Mouse (Mus musculus) cortical plate, adult 2 months (tissue): ENCODE measurements around the gene Tmem106a. TPM values are rescaled to one million over a fixed set of nuclear protein-coding genes. Genes with fewer than 3 reads are reported as not detected.
"Not testable (repeated sequence)": the region's sequence is repeated elsewhere in the genome, so short reads cannot be mapped to it uniquely, and the experiment has no call there.

Source experiments
- H3K27ac ChIP-seq: fragments of 200-500 bp; 2 replicates; pipeline ENCODE4 v1.5.1; 2012; ENCODE audit warnings: low read length, control low read depth, inconsistent platforms; ENCODE audit not compliant: insufficient read depth
- H3K4me1 ChIP-seq: fragments of 200-500 bp; 2 replicates; pipeline ENCODE4 v1.6.1; 2011; ENCODE audit warnings: low read length; ENCODE audit not compliant: control insufficient read depth, insufficient read depth
- H3K4me3 ChIP-seq: fragments of 200-500 bp; 2 replicates; pipeline ENCODE4 v1.5.1; 2011; ENCODE audit warnings: mild to moderate bottlenecking, low read length, control low read depth; ENCODE audit not compliant: insufficient read depth
- CTCF ChIP-seq: fragments of 200-500 bp; IDR thresholded peaks from 2 replicates; pipeline ENCODE4 v1.5.1; 2011; ENCODE audit warnings: mild to moderate bottlenecking, control low read depth, low read length; ENCODE audit not compliant: insufficient read depth; ENCODE audit errors: extremely low read depth
- POLR2A ChIP-seq: fragments of 200-500 bp; IDR thresholded peaks from 2 replicates; pipeline ENCODE4 v1.6.1; 2011; ENCODE audit warnings: mild to moderate bottlenecking, low read length, control low read depth; ENCODE audit not compliant: insufficient read depth; ENCODE audit errors: extremely low read depth
- polyA plus RNA-seq: library from polyadenylated mRNA; depleted of rRNA; stranded (reverse); fragments of >200 nt; gene quantifications from 2 replicates; pipeline ENCODE4 v1.2.3, GENCODE M21; 2012

Gene Tmem106a
- polyA plus RNA-seq, 1 experiment: 1.7 TPM

DNA sequence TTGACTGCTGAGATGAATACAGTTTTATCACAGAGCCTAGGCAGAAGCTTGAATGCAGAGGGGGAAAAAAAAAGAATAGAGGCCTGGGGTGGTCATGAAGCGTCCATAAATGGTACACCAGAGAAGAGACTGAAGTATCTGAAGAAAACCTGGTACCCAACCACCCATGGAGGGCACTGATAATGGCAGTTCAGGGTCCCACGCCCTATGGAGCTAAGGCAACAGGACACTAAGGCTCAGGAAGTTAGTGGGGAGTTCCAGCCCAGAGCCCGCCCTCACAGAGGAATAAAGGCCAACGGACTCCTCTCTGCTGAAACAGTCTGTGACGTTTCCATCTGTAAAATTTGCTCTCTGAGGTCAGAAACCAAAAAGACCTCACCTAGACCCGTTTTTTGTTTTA, 33.3 kb downstream of the Tmem106a start:
- H3K4me1 ChIP-seq: peaks cover 2% of the 10 kb centered on the region; the same call in 1 of the 2 replicates
- TF ChIP-seq CTCF (no peak), POLR2A (no peak)
- no peak overlapping the region for H3K4me3 ChIP-seq
- H3K27ac ChIP-seq: no peak overlapping the region

DNA sequence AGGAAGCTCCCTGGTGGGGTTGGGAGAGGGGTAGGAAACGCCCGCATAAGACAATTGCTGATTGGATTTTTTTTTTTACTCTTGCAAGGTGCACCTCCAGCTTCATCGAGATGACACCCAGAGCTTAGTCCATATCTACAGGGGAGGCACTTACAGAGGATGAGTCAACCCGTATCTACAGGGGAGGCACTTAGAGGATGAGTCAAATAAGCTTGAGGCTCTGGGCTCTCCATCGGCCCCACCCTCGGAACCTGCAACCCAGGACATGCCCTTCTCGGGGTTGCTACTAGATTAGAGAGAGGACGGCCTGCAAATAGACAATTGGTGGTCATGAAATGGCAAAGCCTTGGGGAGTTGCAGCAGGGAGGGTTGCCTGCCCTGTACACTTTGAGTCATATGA, 34.1 kb downstream of the Tmem106a start:
- no peak overlapping the region for H3K27ac ChIP-seq
- no peak overlapping the region for H3K4me3 ChIP-seq
- TF ChIP-seq CTCF (no peak), POLR2A (no peak)
- H3K4me1 ChIP-seq: 0 out of 2 replicates have a peak, but pooled peaks cover 2% of the 10 kb centered on the region

DNA sequence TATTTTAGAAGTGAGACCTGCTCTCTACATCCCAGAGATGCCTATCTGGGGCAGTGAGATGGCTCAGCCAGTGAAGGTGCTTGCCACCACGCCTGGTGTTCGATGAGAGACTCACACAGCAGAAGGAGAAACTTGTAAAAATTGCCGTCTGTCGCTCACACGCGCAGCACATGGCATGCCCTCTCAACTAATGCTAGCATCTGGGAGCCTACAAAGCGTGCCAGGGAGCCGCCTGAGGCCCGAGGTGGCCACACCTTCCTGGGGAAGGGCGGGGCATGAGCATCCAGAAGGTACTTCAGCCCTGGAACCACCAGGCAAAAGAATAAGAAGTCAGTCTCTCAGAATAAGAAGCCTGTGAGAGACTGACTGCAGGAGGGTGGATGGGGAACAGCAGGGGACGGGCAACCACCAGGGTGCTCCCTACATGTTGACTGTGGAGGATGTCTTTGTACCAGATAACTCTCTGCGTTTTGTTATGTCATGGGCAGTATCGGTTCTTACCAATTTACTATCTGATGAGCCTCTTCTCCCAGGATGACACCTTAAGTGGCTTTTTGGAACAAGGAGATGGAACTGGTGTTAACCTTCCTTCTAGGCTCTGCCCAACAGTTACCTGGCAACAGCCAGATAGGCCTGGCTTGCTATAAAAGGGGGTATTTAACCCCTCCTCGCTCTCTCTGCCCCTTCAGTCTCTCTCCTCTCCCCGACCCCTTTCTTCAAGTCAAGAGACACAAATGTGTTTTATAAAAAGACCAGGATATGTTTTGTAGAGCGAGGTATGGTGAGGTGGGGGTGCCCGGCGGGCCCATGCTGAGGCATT, 35.1 kb downstream of the Tmem106a start:
- 0 out of 2 replicates have a peak, but pooled peaks cover 2% of the 10 kb centered on the region for H3K4me1 ChIP-seq
- H3K27ac ChIP-seq: no peak overlapping the region
- no peak for TF ChIP-seq CTCF
- TF ChIP-seq POLR2A: no peak
- no peak overlapping the region for H3K4me3 ChIP-seq

DNA sequence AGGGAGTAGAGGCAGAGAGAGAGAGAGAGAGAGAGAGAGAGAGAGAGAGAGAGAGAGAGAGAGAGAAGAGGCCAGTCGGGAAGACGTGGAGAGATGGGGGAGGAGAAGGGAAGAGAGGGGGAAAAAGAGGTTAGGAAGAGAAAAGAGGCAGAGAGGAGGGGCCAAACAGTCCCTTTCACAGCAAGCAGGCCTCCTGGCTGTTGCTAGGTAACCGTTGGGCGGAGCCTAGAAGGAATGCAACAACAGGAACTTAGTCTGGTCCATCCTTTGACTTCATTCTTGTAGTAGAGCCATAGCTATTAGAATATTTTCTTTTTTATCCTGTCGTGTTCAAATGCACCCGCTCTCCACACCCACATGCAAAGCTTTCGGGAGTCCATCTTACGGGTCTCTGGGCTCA, 35.8 kb downstream of the Tmem106a start:
- H3K4me3 ChIP-seq: no peak overlapping the region
- H3K4me1 ChIP-seq: 0 out of 2 replicates have a peak, but pooled peaks cover 2% of the 10 kb centered on the region
- TF ChIP-seq CTCF: no peak
- no peak for TF ChIP-seq POLR2A
- no peak overlapping the region for H3K27ac ChIP-seq

DNA sequence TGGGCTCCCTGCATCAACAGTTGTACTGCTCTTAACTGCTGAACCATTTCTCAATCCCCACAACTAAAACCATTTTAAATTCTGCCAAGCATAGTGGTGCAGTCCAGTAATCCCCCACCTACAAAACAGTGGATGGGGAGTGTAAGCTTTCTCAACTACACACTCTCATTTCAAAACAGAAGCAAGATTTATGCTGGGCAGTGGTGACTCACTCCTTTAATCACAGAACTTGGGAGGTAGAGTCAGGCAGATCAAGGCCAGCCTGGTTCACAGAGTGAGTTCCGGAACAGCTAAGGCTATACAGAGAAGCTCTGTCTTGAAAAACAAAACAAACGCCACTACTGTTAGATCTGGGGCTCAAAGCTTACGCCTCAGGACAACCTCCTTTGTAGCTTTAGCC, 36.6 kb downstream of the Tmem106a start:
- TF ChIP-seq POLR2A (no peak), CTCF (no peak)
- Histone ChIP-seq H3K4me1 (0 out of 2 replicates have a peak, but pooled peaks cover 2% of the 10 kb centered on the region), H3K27ac (no peak overlapping the region), H3K4me3 (no peak overlapping the region)

DNA sequence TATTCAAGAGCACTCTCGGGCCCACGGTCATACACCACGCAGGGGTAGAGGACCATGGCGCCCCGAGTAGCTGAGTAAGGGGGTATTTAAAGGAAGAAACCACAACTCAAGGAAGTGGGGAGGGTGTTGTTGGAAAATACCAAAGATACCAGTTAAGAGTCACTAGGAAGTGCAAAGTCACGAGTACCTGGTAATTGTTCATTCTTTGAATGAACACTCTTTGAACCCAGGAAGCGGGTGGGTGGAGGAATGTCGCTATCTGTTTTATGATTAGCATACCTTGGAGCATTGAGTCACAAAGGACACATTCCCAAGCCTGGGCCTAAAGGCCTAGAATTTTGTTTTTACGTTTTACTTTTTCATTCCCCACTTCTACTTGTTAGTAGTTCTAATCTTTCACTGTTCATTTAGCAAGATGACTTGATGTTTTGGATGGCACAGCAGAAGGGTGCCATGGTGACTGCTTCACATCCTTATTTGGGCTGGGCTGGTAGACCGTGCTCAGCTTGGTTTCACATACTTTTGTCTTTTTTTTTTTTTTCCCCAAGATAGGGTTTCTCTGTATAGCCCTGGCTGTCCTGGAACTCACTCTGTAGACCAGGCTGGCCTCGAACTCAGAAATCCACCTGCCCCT, 38.1 kb downstream of the Tmem106a start:
- H3K4me3 ChIP-seq, H3K27ac ChIP-seq, H3K4me1 ChIP-seq: not testable (repeated sequence)

DNA sequence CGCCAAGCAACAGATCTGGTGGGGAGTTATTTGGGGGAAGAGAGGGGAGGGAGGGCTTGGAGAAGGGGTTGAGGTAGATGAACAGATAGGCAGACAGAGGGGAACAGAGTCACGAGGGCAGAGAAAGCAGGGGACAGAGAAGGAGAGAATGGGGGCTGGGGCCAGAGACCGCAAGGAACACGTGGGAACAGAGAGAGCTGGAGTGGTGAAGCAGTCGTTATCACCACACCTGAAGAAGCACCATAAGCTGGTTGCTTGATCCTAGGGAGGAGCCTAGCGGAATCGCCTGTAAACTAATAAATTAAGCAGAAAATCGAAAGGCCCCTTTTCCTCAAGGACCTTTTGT, 44.6 kb downstream of the Tmem106a start:
- Histone ChIP-seq H3K4me3 (peak overlapping the region; percentile 23), H3K4me1 (no peaks in the 10 kb centered on the region), H3K27ac (no peak overlapping the region)
- no peak for TF ChIP-seq CTCF
- no peak for TF ChIP-seq POLR2A

DNA sequence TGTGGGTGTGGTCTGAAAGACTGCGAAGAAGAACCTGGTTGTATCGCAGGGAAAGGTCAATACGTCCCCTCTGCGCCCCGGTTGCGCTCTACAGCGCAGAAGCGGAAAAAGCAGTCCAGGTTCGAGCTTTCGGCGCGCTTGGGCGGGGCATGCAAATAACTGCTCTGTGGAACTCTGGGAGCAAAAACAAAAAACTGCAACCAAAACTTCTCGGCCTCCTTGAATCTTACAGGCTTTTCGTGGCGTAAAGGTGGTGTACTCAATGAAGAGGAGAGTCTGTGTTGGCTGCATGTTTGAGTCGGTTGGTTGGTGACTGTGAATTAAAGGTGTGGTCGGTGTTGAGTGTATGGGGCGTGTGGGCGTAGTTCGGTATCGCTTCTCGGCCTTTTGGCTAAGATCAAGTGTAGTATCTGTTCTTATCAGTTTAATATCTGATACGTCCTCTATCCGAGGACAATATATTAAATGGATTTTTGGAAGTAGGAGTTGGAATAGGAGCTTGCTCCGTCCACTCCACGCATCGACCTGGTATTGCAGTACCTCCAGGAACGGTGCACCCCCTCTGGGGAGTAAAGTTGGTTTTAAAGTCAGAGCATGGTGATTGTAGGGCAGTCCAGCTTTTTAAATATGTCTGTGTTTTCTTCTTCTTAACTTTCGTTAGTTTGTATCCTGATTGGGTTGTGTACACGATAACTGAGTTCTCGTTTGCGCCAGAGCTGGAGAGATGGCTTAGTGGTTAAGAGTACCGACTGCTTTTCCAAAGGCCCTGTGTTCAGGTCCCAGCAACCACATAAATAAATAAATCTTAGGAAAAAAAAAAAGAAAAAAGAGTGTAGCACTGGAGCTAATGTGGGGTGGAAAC, 45.2 kb downstream of the Tmem106a start, which contains the start of gene Rdm1:
Gene Rdm1 (plus strand): TSS at position 201 of the 862 bp plus-strand sequence.
- TF ChIP-seq CTCF (no peak), POLR2A (peak; percentile 85)
- H3K4me3 ChIP-seq: peak within 1 kb of the TSS; percentile 49
- H3K27ac ChIP-seq: 0 out of 2 replicates have a peak within 1 kb of the TSS, but pooled peaks have one; percentile 23
- H3K4me1 ChIP-seq: no peaks in the 10 kb centered on the region

DNA sequence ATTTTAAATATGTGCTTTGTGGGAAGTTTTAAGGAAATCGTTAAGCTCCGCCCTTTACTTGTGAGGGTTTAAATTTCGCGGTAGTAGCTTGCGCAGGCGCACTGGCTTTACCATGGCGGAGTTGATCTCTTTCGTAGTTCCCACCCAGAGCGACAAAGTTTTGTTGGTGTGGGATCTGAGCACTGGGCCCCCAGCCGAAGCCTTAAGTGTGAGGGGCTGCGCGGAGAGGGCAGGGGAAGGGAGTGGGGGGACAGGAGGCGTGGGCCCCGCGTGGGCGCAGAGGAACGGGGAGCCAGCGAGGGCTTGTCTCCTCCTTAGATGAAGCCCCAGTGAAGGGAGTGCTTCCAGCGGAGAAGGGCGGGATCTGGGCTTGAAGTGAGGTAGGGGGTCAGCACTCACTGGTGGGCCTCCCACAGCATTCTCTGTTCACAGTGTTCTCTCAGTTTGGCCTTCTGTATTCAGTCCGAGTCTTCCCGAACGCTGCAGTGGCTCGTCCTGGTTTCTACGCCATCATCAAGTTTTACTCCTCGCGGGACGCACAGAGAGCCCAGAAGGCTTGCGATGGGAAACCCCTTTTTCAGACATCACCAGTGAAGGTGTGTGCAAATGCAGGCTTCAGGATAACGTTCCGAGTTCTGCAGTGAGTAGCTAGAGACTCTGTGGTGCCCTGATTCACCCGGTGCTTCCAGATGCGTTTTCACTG, 46.0 kb downstream of the Tmem106a start:
- Histone ChIP-seq H3K4me1 (no peaks in the 10 kb centered on the region), H3K27ac (no peak overlapping the region), H3K4me3 (peak overlapping the region; percentile 49)
- TF ChIP-seq POLR2A (no peak), CTCF (no peak)

DNA sequence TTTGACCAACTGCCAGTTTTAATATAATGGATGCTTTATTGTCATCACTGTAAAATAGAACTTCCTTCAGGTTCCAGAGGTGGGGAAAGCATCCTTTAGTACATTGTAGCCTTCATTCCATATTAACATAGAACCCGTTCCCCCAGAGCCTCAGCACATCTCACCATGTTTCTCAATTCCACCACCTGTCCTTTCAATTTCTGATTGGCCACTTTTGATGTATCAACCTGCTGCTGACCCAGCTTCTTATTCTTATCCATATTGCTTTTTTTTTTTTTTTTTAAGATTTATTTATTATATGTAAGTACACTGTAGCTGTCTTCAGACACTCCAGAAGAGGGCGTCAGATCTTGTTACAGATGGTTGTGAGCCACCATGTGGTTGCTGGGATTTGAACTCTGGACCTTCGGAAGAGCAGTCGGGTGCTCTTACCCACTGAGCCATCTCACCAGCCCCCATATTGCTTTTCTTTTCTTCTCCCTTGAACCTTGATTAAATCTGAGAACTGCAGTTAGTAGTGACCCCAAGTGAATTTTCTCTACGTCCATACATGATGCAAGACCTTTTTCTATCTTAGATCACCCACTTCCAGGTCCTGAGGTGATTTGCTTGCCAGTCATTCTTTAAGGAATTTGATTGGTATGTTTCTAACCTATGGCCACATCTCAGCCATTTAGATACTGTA, 46.8 kb downstream of the Tmem106a start:
- H3K4me3 ChIP-seq, H3K27ac ChIP-seq, H3K4me1 ChIP-seq: not testable (repeated sequence)
